Mouse (Mus musculus) CD4-positive helper T cell, adult 2 months (primary cell): Measurements from ENCODE around the gene Braf.

Source experiments
- DNase-seq: peaks from one replicate; pipeline ENCODE4 v3.0.0-alpha.2; 2012; ENCODE audit warnings: low read depth, missing footprints, low spot score

Braf gene

GRCm38 (mm10) chr6:39607365-39607764 lies 117.9 kb downstream of the Braf start:
- DNase-seq = no peak

GRCm38 (mm10) chr6:39606862-39607261 lies 118.4 kb downstream of the Braf start:
- DNase-seq = peak; percentile 50

- DNase-seq = no peak
Observed at GRCm38 (mm10) chr6:39606056-39606455, 119.2 kb downstream of the Braf start.

GRCm38 (mm10) chr6:39604565-39604964 lies 120.7 kb downstream of the Braf start:
- DNase-seq = no peak

- no peak for DNase-seq
Observed at GRCm38 (mm10) chr6:39601828-39602227, 123.4 kb downstream of the Braf start.

GRCm38 (mm10) chr6:39600851-39601250 lies 124.4 kb downstream of the Braf start:
- DNase-seq = no peak

- peak; percentile 94 for DNase-seq
Observed at GRCm38 (mm10) chr6:39592401-39593214, 132.7 kb downstream of the Braf start, which contains the start of gene Ndufb2. TSS of gene Ndufb2 (plus strand) at chr6:39592574.

GRCm38 (mm10) chr6:39591481-39591880 lies 133.8 kb downstream of the Braf start:
- no peak for DNase-seq

- no peak for DNase-seq
Observed at GRCm38 (mm10) chr6:39585517-39585916, 139.7 kb downstream of the Braf start, which contains the start of gene Gm42420. TSS of gene Gm42420 (plus strand) at chr6:39585753.

- DNase-seq = no peak
Observed at GRCm38 (mm10) chr6:39581087-39581784, 144.0 kb downstream of the Braf start.

- DNase-seq = no peak
Observed at GRCm38 (mm10) chr6:39580558-39580957, 144.7 kb downstream of the Braf start.

GRCm38 (mm10) chr6:39579552-39579951 lies 145.7 kb downstream of the Braf start:
- no peak for DNase-seq

- no peak for DNase-seq
Observed at GRCm38 (mm10) chr6:39574951-39575350, 150.3 kb downstream of the Braf start.

GRCm38 (mm10) chr6:39574555-39574869 lies 150.8 kb downstream of the Braf start:
- no peak for DNase-seq

GRCm38 (mm10) chr6:39573791-39574554 lies 151.3 kb downstream of the Braf start, which contains the start of gene Adck2:
TSS of gene Adck2 (plus strand) at chr6:39573873.
- DNase-seq = peak; percentile 85

- DNase-seq = no peak
Observed at GRCm38 (mm10) chr6:39570426-39570825, 154.8 kb downstream of the Braf start.

- peak; percentile 50 for DNase-seq
Observed at GRCm38 (mm10) chr6:39567528-39567927, 157.7 kb downstream of the Braf start.

GRCm38 (mm10) chr6:39562166-39563015 lies 162.9 kb downstream of the Braf start:
- peak; percentile 78 for DNase-seq

GRCm38 (mm10) chr6:39559276-39559939 lies 165.9 kb downstream of the Braf start:
- no peak for DNase-seq

- DNase-seq = no peak
Observed at GRCm38 (mm10) chr6:39557723-39558261, 167.5 kb downstream of the Braf start, which contains the start of gene Dennd2a. TSS of gene Dennd2a (minus strand) at chr6:39557867.
